In the genomic region with DNA sequence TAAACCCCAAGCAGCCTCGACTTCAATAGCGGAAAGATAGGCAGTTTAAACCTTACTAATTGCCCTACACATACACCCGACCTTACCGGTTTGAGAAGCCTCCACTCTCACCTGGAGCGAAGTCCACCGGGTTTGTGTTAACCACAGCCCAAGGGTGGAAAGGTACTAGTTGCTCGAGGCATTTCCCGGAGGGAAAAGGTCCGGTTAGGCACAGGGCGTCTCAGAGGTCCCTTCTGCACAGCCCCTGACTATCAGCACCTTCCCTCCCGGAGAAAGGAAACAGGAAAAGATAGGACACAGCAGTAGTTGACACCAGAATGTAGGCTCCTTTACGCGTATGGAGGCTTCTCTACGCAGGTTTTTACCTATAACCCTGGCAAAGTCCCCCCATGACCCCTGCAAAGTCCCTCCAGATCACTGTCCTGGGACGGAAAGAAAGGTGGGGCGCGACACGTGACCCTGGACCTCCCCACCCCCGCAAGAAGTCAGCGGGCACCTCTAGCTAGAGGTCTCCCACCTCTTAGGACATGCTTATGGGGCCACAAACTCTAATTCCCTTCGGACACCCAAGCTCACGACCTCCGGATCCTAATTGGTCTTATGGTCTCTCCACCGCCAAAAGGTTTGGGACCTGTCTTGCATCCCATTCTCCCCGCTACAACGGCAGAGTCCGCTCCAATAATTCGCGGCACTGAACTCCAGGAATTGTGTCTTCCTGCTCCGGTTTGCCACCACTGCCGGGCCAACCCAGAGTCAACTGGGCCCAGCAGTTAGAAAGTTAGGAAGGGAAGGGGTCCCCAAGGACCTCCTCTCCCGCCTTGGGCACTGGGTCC, we compare ENCODE assay signal across 8 mouse cellular contexts. TPM values are rescaled to one million over a fixed set of nuclear protein-coding genes. Genes with fewer than 3 reads are reported as not detected.
A peak's percentile ranks its signal among the peaks of the same experiment; 100 is the strongest.
DNase-seq lines count a peak whose midpoint lies in the region; ATAC-seq and TF ChIP-seq lines count a peak whose summit lies in the region.

No protein-coding gene starts in this region.

- ATAC-seq in forebrain, embryonic 12.5 days (ENCODE audit: low FRiP score) = no peak
- no peak for ATAC-seq in intestine, postnatal 0 days
- ATAC-seq in megakaryocyte-erythroid progenitor cell, adult 5-6 weeks (replicated peaks; ENCODE audit: low FRiP score, low TSS enrichment, poor library complexity, severe bottlenecking) = 0 out of 2 replicates have a peak, but pooled peaks have one; percentile 29
- ATAC-seq in CD4-positive, CD25-positive, alpha-beta regulatory T cell, adult 4 months = no peak

- TF ChIP-seq CTCF in CH12.LX (conservative IDR thresholded peaks at IDR 0.05 in 1 of 2, IDR thresholded peaks at IDR 0.05 in 1 of 2; ENCODE audit: low read depth in 2 of 2, low read length in 2 of 2) = no peak
- no peak for TF ChIP-seq CTCF in intestine, postnatal 0 days (IDR thresholded peaks at IDR 0.05; ENCODE audit: low read depth)

- peaks cover 4% of the 10 kb centered on the region for H3K27me3 ChIP-seq in CH12.LX (replicated peaks)
- peaks cover 21% of the 10 kb centered on the region; the same call in 1 of the 2 replicates for H3K27me3 ChIP-seq in forebrain, embryonic 12.5 days
- no peaks in the 10 kb centered on the region for H3K27me3 ChIP-seq in intestine, postnatal 0 days (replicated peaks; ENCODE audit: control insufficient read depth, insufficient read depth, low read length)

- peak overlapping the region; percentile 52 for H3K9ac ChIP-seq in CH12.LX (ENCODE audit: insufficient read depth, low read depth)
- H3K9ac ChIP-seq in forebrain, embryonic 12.5 days = peak overlapping the region; percentile 74
- H3K9ac ChIP-seq in intestine, postnatal 0 days (ENCODE audit: low read depth, low read length) = peak overlapping the region; percentile 66

- no peaks in the 10 kb centered on the region for H3K9me3 ChIP-seq in CH12.LX (replicated peaks; ENCODE audit: low read length)
- no peaks in the 10 kb centered on the region for H3K9me3 ChIP-seq in forebrain, embryonic 12.5 days
- no peaks in the 10 kb centered on the region for H3K9me3 ChIP-seq in intestine, postnatal 0 days (ENCODE audit: control insufficient read depth)

- dilution Hi-C loops in CH12.LX (cut with MboI; ENCODE audit: extremely low pct_ligation_motif_present, extremely low pct_unique_long_range_greater_than_20kb, low sequenced_read_pairs) = no loop called here

- no peak for TF ChIP-seq RAD21 in CH12.LX (IDR thresholded peaks at IDR 0.05; ENCODE audit: low read depth, low read length)

- in situ Hi-C loops in CH12.LX (cut with MboI; ENCODE audit: low pct_ligation_motif_present, low pct_unique_long_range_greater_than_20kb, low sequenced_read_pairs) = no loop called here

- peaks cover 0 to 19% of the 10 kb centered on the region in 2 experiments for H3K36me3 ChIP-seq in CH12.LX (replicated peaks in 1 of 2; ENCODE audit: control insufficient read depth in 1 of 2, insufficient read depth in 1 of 2, low read length in 1 of 2)
- no peaks in the 10 kb centered on the region for H3K36me3 ChIP-seq in forebrain, embryonic 12.5 days (replicated peaks)
- no peaks in the 10 kb centered on the region; the same call in 1 of the 2 replicates for H3K36me3 ChIP-seq in intestine, postnatal 0 days (ENCODE audit: control insufficient read depth, insufficient read depth)

- no peak for TF ChIP-seq EP300 in CH12.LX (IDR thresholded peaks at IDR 0.05; ENCODE audit: low read length)

- H3K4me2 ChIP-seq in CH12.LX (ENCODE audit: insufficient read depth, low read depth, poor library complexity, severe bottlenecking) = peak overlapping the region; percentile 52
- peak overlapping the region; percentile 97 for H3K4me2 ChIP-seq in forebrain, embryonic 12.5 days
- peak overlapping the region; percentile 92 for H3K4me2 ChIP-seq in intestine, postnatal 0 days (replicated peaks; ENCODE audit: low read depth)

- H3K79me2 ChIP-seq in CH12.LX (replicated peaks; ENCODE audit: control insufficient read depth, extremely low read depth, insufficient read depth, poor library complexity, severe bottlenecking) = peaks cover 52% of the 10 kb centered on the region

- H3K4me3 ChIP-seq in CH12.LX (replicated peaks in 1 of 3; ENCODE audit: low read depth in 2 of 3, low read length in 2 of 3, poor library complexity in 1 of 3) = peak overlapping the region; percentile 66 to 89 (median 77)
- H3K4me3 ChIP-seq in forebrain, embryonic 12.5 days (replicated peaks) = peak overlapping the region; percentile 66
- peak overlapping the region; percentile 54 for H3K4me3 ChIP-seq in intestine, postnatal 0 days (ENCODE audit: low read depth, low read length)

- TF ChIP-seq POLR2A in CH12.LX (IDR thresholded peaks at IDR 0.05; ENCODE audit: low read depth, low read length) = no peak

- under 1% methylated on average over 32 of the region's 32 CpGs for WGBS in forebrain, embryonic 12.5 days
- WGBS in intestine, postnatal 0 days = under 1% methylated on average over 32 of the region's 32 CpGs

- H3K27ac ChIP-seq in CH12.LX (ENCODE audit: insufficient read depth, low read depth) = no peak overlapping the region
- no peak overlapping the region for H3K27ac ChIP-seq in forebrain, embryonic 12.5 days
- H3K27ac ChIP-seq in intestine, postnatal 0 days (ENCODE audit: low read depth, low read length) = peak overlapping the region; percentile 75

- H3K4me1 ChIP-seq in CH12.LX (ENCODE audit: control insufficient read depth in 1 of 2, insufficient read depth in 2 of 2) = peaks cover 20 to 43% of the 10 kb centered on the region in 2 experiments
- peaks cover 21% of the 10 kb centered on the region for H3K4me1 ChIP-seq in forebrain, embryonic 12.5 days
- H3K4me1 ChIP-seq in intestine, postnatal 0 days (replicated peaks; ENCODE audit: control insufficient read depth, insufficient read depth, low read length) = no peaks in the 10 kb centered on the region

- DNase-seq in adrenal gland, adult (ENCODE audit: inconsistent age in 2 of 2, low spot score in 1 of 2) = peak; percentile 51 to 84
- DNase-seq in adrenal gland, postnatal 14 days = no peak
- no peak for DNase-seq in CH12.LX (ENCODE audit: extremely low read depth)
- DNase-seq in testis, postnatal 14 days (ENCODE audit: low spot score) = no peak

TF ChIP-seq in CH12.LX, 34 proteins besides CTCF, POLR2A, EP300 and RAD21:
- no peak for TF ChIP-seq MAZ (IDR thresholded peaks at IDR 0.05; ENCODE audit: low read depth, low read length)
- no peak for TF ChIP-seq MYC (IDR thresholded peaks at IDR 0.05; ENCODE audit: low read depth, low read length)
- TF ChIP-seq PAX5 (IDR thresholded peaks at IDR 0.05; ENCODE audit: low read length) = no peak
- 0 out of 2 replicates have a peak, but pooled peaks have one; percentile 6 for TF ChIP-seq ELF1 (IDR thresholded peaks at IDR 0.05; ENCODE audit: low read depth, low read length)
- TF ChIP-seq MEF2A (IDR thresholded peaks at IDR 0.05; ENCODE audit: borderline replicate concordance, low read depth, low read length) = no peak; the same call in 1 of the 2 replicates
- peak; percentile 78 for TF ChIP-seq USF1 (IDR thresholded peaks at IDR 0.05; ENCODE audit: low read depth, low read length)
- no peak for TF ChIP-seq JUND (conservative IDR thresholded peaks at IDR 0.05; ENCODE audit: low read depth, low read length)
- TF ChIP-seq RCOR1 (conservative IDR thresholded peaks at IDR 0.05; ENCODE audit: low read depth, low read length) = no peak
- TF ChIP-seq CHD2 (IDR thresholded peaks at IDR 0.05; ENCODE audit: low read length) = no peak
- no peak for TF ChIP-seq CHD1 (IDR thresholded peaks at IDR 0.05; ENCODE audit: low read depth, low read length)
- TF ChIP-seq USF2 (conservative IDR thresholded peaks at IDR 0.05; ENCODE audit: low read depth, low read length) = peak; percentile 70
- no peak for TF ChIP-seq HCFC1 (IDR thresholded peaks at IDR 0.05; ENCODE audit: low read depth, low read length)
- no peak for TF ChIP-seq KAT2A (IDR thresholded peaks at IDR 0.05; ENCODE audit: insufficient replicate concordance, low read length)
- TF ChIP-seq NRF1 (IDR thresholded peaks at IDR 0.05; ENCODE audit: low read depth, low read length) = no peak
- no peak for TF ChIP-seq NELFE (IDR thresholded peaks at IDR 0.05; ENCODE audit: low read depth, low read length)
- peak; percentile 64; the same call in 1 of the 2 replicates for TF ChIP-seq MXI1 (IDR thresholded peaks at IDR 0.05; ENCODE audit: low read depth, low read length)
- TF ChIP-seq POLR2AphosphoS2 (IDR thresholded peaks at IDR 0.05; ENCODE audit: low read depth, low read length) = no peak
- TF ChIP-seq ZKSCAN1 (IDR thresholded peaks at IDR 0.05; ENCODE audit: borderline replicate concordance, low read depth, low read length) = no peak
- 0 out of 2 replicates have a peak, but pooled peaks have one; percentile 38 for TF ChIP-seq TCF12 (IDR thresholded peaks at IDR 0.05; ENCODE audit: low read depth, low read length)
- no peak for TF ChIP-seq E2F4 (IDR thresholded peaks at IDR 0.05; ENCODE audit: insufficient replicate concordance, low read depth, low read length)
- TF ChIP-seq IRF4 (IDR thresholded peaks at IDR 0.05; ENCODE audit: low read depth, low read length) = no peak
- TF ChIP-seq TBP (conservative IDR thresholded peaks at IDR 0.05; ENCODE audit: low read depth, low read length) = no peak
- TF ChIP-seq SIN3A (IDR thresholded peaks at IDR 0.05; ENCODE audit: low read length) = peak; percentile 85
- TF ChIP-seq BHLHE40 (IDR thresholded peaks at IDR 0.05; ENCODE audit: low read depth, low read length) = peak; percentile 64

RNA-seq across cellular contexts. Expression of gene Akap1, which starts 1.1 kb away (rescaled TPM):
- 128 and 149 TPM in 2 replicates for total RNA-seq in adrenal gland, postnatal 14 days (2021)
- total RNA-seq in CH12.LX (2012; rRNA removed) = 46.4 and 57.6 TPM in 2 replicates
- total RNA-seq in CH12.LX (2014; rRNA removed) = 47.5 and 51.6 TPM in 2 replicates
- 53.4 and 54.8 TPM in 2 replicates for polyA plus RNA-seq in CH12.LX (2012; ENCODE audit: insufficient read length, low read depth)
- 20.9 and 23.3 TPM in 2 replicates for polyA plus RNA-seq in forebrain, embryonic 12.5 days (2016; fragmentation: Nextera tagmentation; extraction: Ambion mirVana)
- 12.3 and 12.4 TPM in 2 replicates for polyA plus RNA-seq in intestine, postnatal 0 days (2015; fragmentation: Nextera tagmentation; extraction: Ambion mirVana)
- total RNA-seq in megakaryocyte-erythroid progenitor cell, adult 5-6 weeks (2014; fragmentation: Nextera tagmentation) = 23.5 and 24.4 TPM in 2 replicates
- 36.7 and 37.4 TPM in 2 replicates for total RNA-seq in megakaryocyte-erythroid progenitor cell, adult 5-6 weeks (2017)
- 1 to 10 TPM; 1.3 to 1.6 TPM for polyA plus RNA-seq in CD4-positive, CD25-positive, alpha-beta regulatory T cell, adult 4 months (2017; shearing (Covaris generic))

Comparison
In these comparisons a context has a peak if more than half of its experiments do, and no peak if none do; other contexts are left out.
1. DNase-seq: peak in adrenal gland, adult (2 of 2); none in adrenal gland, postnatal 14 days (single experiment), CH12.LX (single experiment) and testis, postnatal 14 days (single experiment).
2. Peak in every context shown above with its lines, with median percentiles within 50 percentile points of each other: H3K4me2 ChIP-seq, H3K4me3 ChIP-seq and H3K9ac ChIP-seq.